Mouse (Mus musculus) layer of hippocampus, adult 2 months (tissue): ENCODE data around the gene Atp6v0e. TPM values are rescaled to one million over a fixed set of nuclear protein-coding genes. Genes with fewer than 3 reads are reported as not detected.
A peak's percentile ranks its signal among the peaks of the same experiment; 100 is the strongest.

Source experiments
- DNase-seq, 2 experiments: peaks; one replicate each; pipeline ENCODE4 v3.0.0; 2022; ENCODE audit warnings: low spot score in 2 of 2
- H3K27ac ChIP-seq: fragments of 200-600 bp; 2 replicates; pipeline ENCODE4 v1.8.1; 2022
- H3K4me3 ChIP-seq: fragments of 200-600 bp; 2 replicates; pipeline ENCODE4 v1.8.1; 2022; ENCODE audit warnings: mild to moderate bottlenecking
- CTCF ChIP-seq: fragments of 200-600 bp; conservative IDR thresholded peaks from 2 replicates; pipeline ENCODE4 v1.8.1; 2022; ENCODE audit warnings: antibody characterized with exemption, mild to moderate bottlenecking, moderate library complexity
- long read RNA-seq, 2 experiments: library from polyadenylated mRNA; stranded (forward); transcript quantifications; one replicate each; pipeline ENCODE4 v2.0.0; 2021; ENCODE audit warnings: borderline mapping rate in 2 of 2
- total RNA-seq, 2 experiments: library from RNA; stranded (reverse); gene quantifications; 2 replicates each; pipeline ENCODE4 v1.2.3; 2021

Gene Atp6v0e
- 10 to 100 TPM; 47.0 to 56.7 TPM for total RNA-seq
- long read RNA-seq, experiment 1, transcript Atp6v0e-202 (3 exons, 2,812 nt): minor isoform, 7 of 43 reads
- long read RNA-seq, experiment 1, transcript Atp6v0e-201 (4 exons, 823 nt): major isoform, 24 of 43 reads
- long read RNA-seq, experiment 1, partial matches to known transcripts: 1 of 43 reads
- long read RNA-seq, experiment 1, other reads (novel, unspliced or antisense): 10 of 43 reads
- long read RNA-seq, experiment 2, transcript Atp6v0e-201 (4 exons, 823 nt): major isoform, 36 of 60 reads
- long read RNA-seq, experiment 2, transcript Atp6v0e-202 (3 exons, 2,812 nt): minor isoform, 5 of 60 reads
- long read RNA-seq, experiment 2, partial matches to known transcripts: 0 of 60 reads
- long read RNA-seq, experiment 2, other reads (novel, unspliced or antisense): 15 of 60 reads

DNA sequence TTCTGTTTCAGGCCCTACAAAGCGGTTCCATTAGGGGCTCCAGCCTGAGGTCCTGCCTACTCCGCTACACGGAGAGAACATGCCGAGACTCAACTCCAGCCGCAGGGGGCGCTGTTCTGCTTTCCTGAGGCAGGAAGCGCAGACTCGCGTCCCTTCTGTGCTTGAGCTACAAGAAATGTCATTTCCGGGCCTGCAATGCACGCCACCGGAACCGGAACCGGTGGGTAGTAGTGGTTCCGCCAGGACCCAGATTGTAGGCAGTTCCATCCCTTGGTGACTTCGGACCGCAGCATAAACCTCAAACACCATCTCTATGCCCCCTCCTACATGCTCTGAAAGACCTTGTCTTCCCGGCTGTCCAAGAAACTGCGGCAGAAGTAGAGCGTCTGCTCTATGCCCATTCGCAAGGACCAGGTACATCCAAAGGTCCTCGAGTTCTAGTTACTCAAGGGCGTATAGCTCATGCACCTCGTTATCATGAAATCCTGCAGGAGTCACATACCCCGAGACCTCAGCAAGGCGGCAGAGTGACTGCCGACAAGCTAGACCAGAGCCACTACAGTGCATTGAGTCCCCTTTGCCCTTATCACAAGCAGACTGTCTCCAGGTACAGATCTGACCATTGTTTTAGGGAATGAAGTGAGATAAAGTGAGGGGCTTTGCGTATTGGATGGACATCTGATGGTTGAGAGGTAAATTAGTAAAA is at the start of gene Atp6v0e:
Gene Atp6v0e, plus strand, starts transcription at position 254 of the 706 bp plus-strand sequence.
- peak within 1 kb of the TSS; percentile 97 for H3K27ac ChIP-seq

DNA sequence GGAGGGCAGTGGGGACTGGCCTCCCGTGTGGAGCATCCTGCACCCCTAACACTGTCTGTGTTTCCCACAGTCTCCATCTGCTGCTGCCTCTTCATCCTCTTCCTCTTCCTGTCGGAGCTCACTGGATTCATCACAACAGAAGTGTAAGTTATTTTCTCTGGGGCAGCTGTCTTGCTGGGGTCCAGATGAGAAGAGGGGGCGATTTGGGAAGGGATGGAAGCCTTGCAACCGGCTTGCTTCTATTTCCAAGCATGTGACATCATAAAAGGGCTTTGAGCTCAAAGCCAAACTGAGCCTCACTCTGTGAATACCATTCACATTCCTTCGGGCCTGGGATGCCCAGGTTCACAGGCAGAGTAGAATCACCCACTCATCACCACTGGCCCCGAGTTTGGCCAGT is 48.7 kb upstream of the Atp6v0e start:
- H3K27ac ChIP-seq: peak overlapping the region; percentile 52; the same call in 1 of the 2 replicates
- TF ChIP-seq CTCF: no peak
- no peak overlapping the region for H3K4me3 ChIP-seq
- no peak for DNase-seq

More for the DNA sequence above, at the start of gene Atp6v0e:
- peak; percentile 99 for TF ChIP-seq CTCF
- H3K4me3 ChIP-seq: peak within 1 kb of the TSS; percentile 76
- peak; percentile 96 to 98 for DNase-seq

- Histone ChIP-seq H3K27ac (peak overlapping the region; percentile 52), H3K4me3 (no peak overlapping the region)
- DNase-seq: no peak
- no peak for TF ChIP-seq CTCF
Observed at GRCm38 (mm10) chr17:26614708-26615486, 48.1 kb upstream of the Atp6v0e start.

- Histone ChIP-seq H3K4me3 (no peak overlapping the region), H3K27ac (peak overlapping the region; percentile 53; the same call in 1 of the 2 replicates)
- TF ChIP-seq CTCF: no peak
- DNase-seq: no peak
Observed at GRCm38 (mm10) chr17:26616696-26617095, 46.3 kb upstream of the Atp6v0e start.

DNA sequence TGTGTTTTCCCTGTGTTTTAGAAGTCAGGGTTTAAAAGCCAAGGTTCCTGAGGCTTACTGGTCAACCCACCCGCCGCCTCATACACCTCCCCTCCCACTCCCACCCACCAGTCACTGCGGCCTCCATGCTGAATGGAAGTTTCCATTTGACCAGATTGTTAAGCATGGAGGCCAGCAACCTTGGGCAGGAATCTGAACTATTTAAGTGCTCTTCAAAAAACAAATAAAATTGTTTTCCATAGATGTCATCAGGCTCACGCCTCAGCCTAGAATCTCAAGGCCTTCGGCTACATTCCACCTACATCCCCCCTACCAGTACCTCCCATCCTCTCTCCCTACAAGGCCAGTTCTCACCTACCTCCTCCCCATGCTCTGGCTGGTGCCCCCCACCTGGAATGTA is 44.5 kb upstream of the Atp6v0e start:
- Histone ChIP-seq H3K4me3 (no peak overlapping the region), H3K27ac (no peak overlapping the region)
- TF ChIP-seq CTCF: no peak
- no peak for DNase-seq

- no peak for DNase-seq
- no peak overlapping the region for H3K4me3 ChIP-seq
- TF ChIP-seq CTCF: no peak
- H3K27ac ChIP-seq: peak overlapping the region; percentile 62; the same call in 1 of the 2 replicates
Observed at GRCm38 (mm10) chr17:26619577-26619976, 43.5 kb upstream of the Atp6v0e start.

- DNase-seq: no peak
- TF ChIP-seq CTCF: peak; percentile 38
- H3K27ac ChIP-seq: peak overlapping the region; percentile 81; the same call in 1 of the 2 replicates
- H3K4me3 ChIP-seq: no peak overlapping the region
Observed at GRCm38 (mm10) chr17:26620292-26620691, 42.7 kb upstream of the Atp6v0e start.

DNA sequence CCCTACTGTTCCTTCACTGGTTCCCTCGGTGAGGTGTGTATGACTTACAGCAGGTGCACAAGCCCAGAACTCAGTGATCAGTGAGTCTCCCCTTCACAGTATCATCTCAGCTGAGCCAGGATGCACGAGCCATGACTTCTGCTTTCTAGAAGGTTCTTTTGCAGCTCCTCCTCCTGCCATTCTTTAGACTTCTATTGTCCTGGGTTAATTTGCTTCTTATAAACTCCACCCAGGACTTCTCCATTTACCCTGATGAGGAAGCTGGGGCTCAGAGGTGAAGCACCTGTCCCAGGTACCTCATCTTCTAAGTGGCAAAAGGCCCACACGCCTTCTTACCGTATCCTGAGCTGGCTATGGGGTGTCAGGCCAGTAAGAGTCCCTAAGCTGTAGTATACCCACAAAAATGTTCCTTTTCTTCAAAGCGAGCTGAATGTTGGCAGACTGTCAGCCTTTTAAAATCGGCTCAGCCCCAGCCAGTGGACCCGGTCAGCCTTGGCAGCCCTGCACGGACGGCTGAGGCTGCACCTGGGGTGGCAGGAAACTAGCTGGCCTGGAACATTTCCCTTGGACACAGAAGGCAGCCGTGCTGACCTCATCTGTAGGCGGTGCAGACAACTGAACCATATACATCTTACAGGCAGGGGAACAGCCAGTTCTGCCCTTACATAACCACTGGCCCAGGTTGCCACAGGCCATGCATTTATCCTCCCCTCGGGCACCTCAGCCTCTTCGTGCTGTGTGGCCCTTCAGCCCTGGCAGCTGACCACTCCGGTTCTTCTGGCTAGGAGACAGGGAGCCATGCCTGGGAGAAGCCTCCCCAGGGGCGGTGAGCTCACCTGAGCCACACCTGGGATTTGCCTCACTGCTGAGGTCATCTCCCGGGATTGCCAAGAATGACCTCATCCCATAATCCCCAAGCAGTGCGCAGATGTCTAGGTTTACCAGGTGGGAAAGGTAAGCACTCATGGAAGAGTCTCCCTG is 42.0 kb upstream of the Atp6v0e start:
- DNase-seq: no peak
- peak overlapping the region; percentile 81 for H3K27ac ChIP-seq
- H3K4me3 ChIP-seq: no peak overlapping the region
- no peak for TF ChIP-seq CTCF

GRCm38 (mm10) chr17:26621912-26622311 is 41.1 kb upstream of the Atp6v0e start:
- H3K27ac ChIP-seq: peak overlapping the region; percentile 81
- TF ChIP-seq CTCF: no peak
- no peak overlapping the region for H3K4me3 ChIP-seq
- DNase-seq: no peak

- Histone ChIP-seq H3K4me3 (no peak overlapping the region), H3K27ac (no peak overlapping the region)
- no peak for DNase-seq
- no peak for TF ChIP-seq CTCF
Observed at GRCm38 (mm10) chr17:26623991-26624390, 39.0 kb upstream of the Atp6v0e start.

- TF ChIP-seq CTCF: no peak
- DNase-seq: no peak
- Histone ChIP-seq H3K4me3 (no peak overlapping the region), H3K27ac (no peak overlapping the region)
Observed at GRCm38 (mm10) chr17:26624999-26625398, 38.0 kb upstream of the Atp6v0e start.
